Comparison of ENCODE assay signal across 15 mouse cellular contexts in the genomic region with DNA sequence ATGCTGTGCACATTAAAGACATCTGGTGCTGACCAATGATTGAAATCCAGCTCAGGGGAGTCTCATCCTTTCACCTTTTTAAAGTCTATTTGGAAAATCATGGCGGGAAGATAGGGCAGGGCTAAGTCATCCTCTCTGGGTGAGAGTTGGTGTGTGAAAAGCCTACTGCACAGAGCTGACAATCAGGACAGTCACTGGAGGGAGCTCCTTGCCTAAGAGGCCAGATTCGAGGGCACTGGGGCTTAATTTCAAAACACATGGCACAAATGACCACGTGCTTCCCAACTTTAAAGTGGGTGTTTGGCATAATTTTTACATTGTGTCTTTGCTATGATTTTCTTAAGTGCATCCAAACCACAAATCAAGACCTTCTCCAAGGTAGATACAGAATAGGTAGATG.
DNase-seq lines count a peak whose midpoint lies in the region; ATAC-seq and TF ChIP-seq lines count a peak whose summit lies in the region.
"Had no signal": no experiment of that assay in that cellular context is flagged by ENCODE, and none has a peak within 500 bp of the region (broad histone marks: within the 10 kb centered on the region; RNA-seq: fewer than 3 reads in every experiment).

No protein-coding gene starts in this region.

- no peaks in the 10 kb centered on the region for H3K27me3 ChIP-seq in cerebellum, adult 2 months (ENCODE audit: control insufficient read depth, insufficient read depth, low read length)
- H3K27me3 ChIP-seq in heart, embryonic 15.5 days: no peaks in the 10 kb centered on the region
- H3K27me3 ChIP-seq: CH12.LX; embryonic facial prominence, embryonic 13.5 days; limb, embryonic 13.5 days had no signal

- no peak for ATAC-seq in heart, embryonic 15.5 days (replicated peaks; ENCODE audit: insufficient number of reproducible peaks, insufficient read depth, low FRiP score, low read depth)

- TF ChIP-seq POLR2A in cerebellum, adult 2 months (IDR thresholded peaks at IDR 0.05; ENCODE audit: borderline replicate concordance, insufficient read depth, low read length): no peak

- no peak for DNase-seq in cerebellum, adult 2 months
- no peak for DNase-seq in cerebellum, postnatal 4 days (ENCODE audit: low spot score in 2 of 2)
- DNase-seq in heart, postnatal 10 days: no peak
- DNase-seq in layer of hippocampus, adult 2 months (ENCODE audit: low spot score in 2 of 2): no peak
- no peak for DNase-seq in layer of hippocampus, postnatal 10 days (ENCODE audit: low spot score in 2 of 2)
- DNase-seq in 416B (ENCODE audit: low read depth): peak; percentile 46
- no peak for DNase-seq in ovary, postnatal 10 days (ENCODE audit: low spot score)
- DNase-seq: adrenal gland, adult 2 months; cerebellum, adult 11-12 months; kidney, postnatal 14 days; layer of hippocampus, adult 9-11 months had no signal

- H3K9me3 ChIP-seq in heart, embryonic 15.5 days (replicated peaks): no peaks in the 10 kb centered on the region
- H3K9me3 ChIP-seq: embryonic facial prominence, embryonic 13.5 days; limb, embryonic 13.5 days had no signal

- WGBS in cerebellum, adult 2 months: 56% methylated on average over 3 of the region's 3 CpGs
- 54% methylated on average over 3 of the region's 3 CpGs for WGBS in heart, embryonic 15.5 days

- no peak overlapping the region for H3K9ac ChIP-seq in heart, embryonic 15.5 days
- H3K9ac ChIP-seq: embryonic facial prominence, embryonic 13.5 days; limb, embryonic 13.5 days had no signal

- H3K4me3 ChIP-seq in cerebellum, adult 2 months (replicated peaks; ENCODE audit: insufficient read depth, low read depth, low read length): no peak overlapping the region
- H3K4me3 ChIP-seq in heart, embryonic 15.5 days: no peak overlapping the region
- H3K4me3 ChIP-seq in layer of hippocampus, adult 2 months: no peak overlapping the region
- H3K4me3 ChIP-seq: embryonic facial prominence, embryonic 13.5 days; limb, embryonic 13.5 days had no signal

- peaks cover 23% of the 10 kb centered on the region for H3K4me1 ChIP-seq in cerebellum, adult 2 months (ENCODE audit: control insufficient read depth, insufficient read depth, low read length)
- peaks cover 37% of the 10 kb centered on the region for H3K4me1 ChIP-seq in heart, embryonic 15.5 days (replicated peaks)

- intact Hi-C loops in heart, postnatal 10 days (cut with DNase I): no loop called here

- TF ChIP-seq CTCF in cerebellum, adult 2 months (IDR thresholded peaks at IDR 0.05; ENCODE audit: borderline replicate concordance, insufficient read depth, low read depth, low read length): peak; percentile 15; the same call in 1 of the 2 replicates
- peak; percentile 33; the same call in 1 of the 2 replicates for TF ChIP-seq CTCF in layer of hippocampus, adult 2 months (conservative IDR thresholded peaks at IDR 0.05)

- H3K36me3 ChIP-seq in heart, embryonic 15.5 days: no peaks in the 10 kb centered on the region
- H3K36me3 ChIP-seq: embryonic facial prominence, embryonic 13.5 days; limb, embryonic 13.5 days had no signal

- no peak overlapping the region for H3K4me2 ChIP-seq in heart, embryonic 15.5 days
- H3K4me2 ChIP-seq: embryonic facial prominence, embryonic 13.5 days; limb, embryonic 13.5 days had no signal

- no peak overlapping the region for H3K27ac ChIP-seq in cerebellum, adult 2 months (ENCODE audit: insufficient read depth, low read length)
- H3K27ac ChIP-seq in heart, embryonic 15.5 days: 0 out of 2 replicates have a peak overlapping the region, but pooled peaks have one; percentile 1
- no peak overlapping the region for H3K27ac ChIP-seq in layer of hippocampus, adult 2 months
- H3K27ac ChIP-seq: embryonic facial prominence, embryonic 13.5 days; limb, embryonic 13.5 days had no signal
